Mouse (Mus musculus) retina, embryonic 14.5 days (tissue): ENCODE data around the gene Tmem164.
"Not testable (repeated sequence)": the region's sequence is repeated elsewhere in the genome, so short reads cannot be mapped to it uniquely, and the experiment has no call there.

Experiments used
- DNase-seq: peaks from one replicate; pipeline ENCODE4 v3.0.0-alpha.2; 2015; ENCODE audit warnings: low spot score

The Tmem164 gene

GRCm38 (mm10) chrX:142681056-142681615 is at the start of gene Tmem164:
Tmem164 (plus strand) TSS chrX:142681406.
- peak; percentile 76 for DNase-seq

- not testable (repeated sequence) for DNase-seq
These were observed 48.2 kb upstream of the Tmem164 start for GRCm38 (mm10) chrX:142632990-142633389.

GRCm38 (mm10) chrX:142647202-142647601 is 34.0 kb upstream of the Tmem164 start:
- no peak for DNase-seq

GRCm38 (mm10) chrX:142650117-142650764 is 31.0 kb upstream of the Tmem164 start:
- DNase-seq: no peak

- DNase-seq: no peak
These were observed 16.3 kb upstream of the Tmem164 start for GRCm38 (mm10) chrX:142664704-142665422.

GRCm38 (mm10) chrX:142665423-142665805 is 15.8 kb upstream of the Tmem164 start:
- DNase-seq: no peak

GRCm38 (mm10) chrX:142669312-142670091 is 11.7 kb upstream of the Tmem164 start:
- DNase-seq: no peak

GRCm38 (mm10) chrX:142670121-142670520 is 11.1 kb upstream of the Tmem164 start:
- DNase-seq: no peak

- no peak for DNase-seq
These were observed 10.1 kb upstream of the Tmem164 start for GRCm38 (mm10) chrX:142671141-142671540.

GRCm38 (mm10) chrX:142672701-142673100 is 8.5 kb upstream of the Tmem164 start:
- DNase-seq: no peak

- DNase-seq: no peak
These were observed 4.0 kb upstream of the Tmem164 start for GRCm38 (mm10) chrX:142677193-142677592.

GRCm38 (mm10) chrX:142678499-142679474 is 2.4 kb upstream of the Tmem164 start:
- DNase-seq: no peak

GRCm38 (mm10) chrX:142679502-142680250 is 1.5 kb upstream of the Tmem164 start:
- no peak for DNase-seq

GRCm38 (mm10) chrX:142680391-142681055 is 683 bp upstream of the Tmem164 start:
- DNase-seq: peak; percentile 17

- DNase-seq: peak; percentile 50
These were observed 473 bp downstream of the Tmem164 start for GRCm38 (mm10) chrX:142681616-142682141.

GRCm38 (mm10) chrX:142682176-142682820 is 1.1 kb downstream of the Tmem164 start:
- DNase-seq: peak; percentile 11

GRCm38 (mm10) chrX:142682990-142683389 is 1.8 kb downstream of the Tmem164 start:
- DNase-seq: no peak

GRCm38 (mm10) chrX:142684674-142685073 is 3.5 kb downstream of the Tmem164 start:
- DNase-seq: no peak

GRCm38 (mm10) chrX:142685676-142686075 is 4.5 kb downstream of the Tmem164 start:
- no peak for DNase-seq
